Mouse (Mus musculus): ENCODE results near the gene Rnft1.
"Not testable (repeated sequence)": the region's sequence is repeated elsewhere in the genome, so short reads cannot be mapped to it uniquely, and the experiment has no call there.

Gene Rnft1

GRCm38 (mm10) chr11:86517229-86517628 is 32.8 kb downstream of the Rnft1 start:
- no peak for DNase-seq (ENCODE audit: low read depth, low spot score)

GRCm38 (mm10) chr11:86519751-86520150 is 35.3 kb downstream of the Rnft1 start:
- no peak for DNase-seq (ENCODE audit: low read depth, low spot score)

- DNase-seq (ENCODE audit: low read depth, low spot score): no peak
Measured at GRCm38 (mm10) chr11:86527528-86527927, 43.1 kb downstream of the Rnft1 start.

- DNase-seq (ENCODE audit: low read depth, low spot score): no peak
Measured at GRCm38 (mm10) chr11:86532834-86533233, 48.4 kb downstream of the Rnft1 start.

- DNase-seq (ENCODE audit: low read depth, low spot score): not testable (repeated sequence)
Measured at GRCm38 (mm10) chr11:86533302-86533701, 48.8 kb downstream of the Rnft1 start.

GRCm38 (mm10) chr11:86534201-86534910 is 49.9 kb downstream of the Rnft1 start:
- no peak for DNase-seq (ENCODE audit: low read depth, low spot score)

GRCm38 (mm10) chr11:86538786-86539185 is 54.3 kb downstream of the Rnft1 start:
- DNase-seq (ENCODE audit: low read depth, low spot score): no peak

- no peak for DNase-seq (ENCODE audit: low read depth, low spot score)
Measured at GRCm38 (mm10) chr11:86539716-86540475, 55.4 kb downstream of the Rnft1 start.

GRCm38 (mm10) chr11:86540476-86540845 is 56.0 kb downstream of the Rnft1 start:
- DNase-seq (ENCODE audit: low read depth, low spot score): no peak

GRCm38 (mm10) chr11:86542851-86543250 is 58.4 kb downstream of the Rnft1 start:
- DNase-seq (ENCODE audit: low read depth, low spot score): no peak

GRCm38 (mm10) chr11:86543960-86544638 is 59.6 kb downstream of the Rnft1 start:
- no peak for DNase-seq (ENCODE audit: low read depth, low spot score)

- DNase-seq (ENCODE audit: low read depth, low spot score): peak; percentile 100
Measured at GRCm38 (mm10) chr11:86544639-86545299, 60.3 kb downstream of the Rnft1 start, which contains the start of the genes Rps6kb1 and Tubd1. Gene Rps6kb1 (minus strand): TSS chr11:86544805. Gene Tubd1 (plus strand): TSS chr11:86544991.

GRCm38 (mm10) chr11:86545556-86545955 is 61.1 kb downstream of the Rnft1 start:
- DNase-seq (ENCODE audit: low read depth, low spot score): no peak

GRCm38 (mm10) chr11:86547412-86547811 is 63.0 kb downstream of the Rnft1 start:
- no peak for DNase-seq (ENCODE audit: low read depth, low spot score)

Measured in retina, postnatal 7 days (tissue).